Mouse (Mus musculus) brown adipose tissue, adult 24 weeks (tissue): ENCODE measurements around the gene Armc2. TPM values are rescaled to one million over a fixed set of nuclear protein-coding genes. Genes with fewer than 3 reads are reported as not detected.

Experiments used
- H3K27ac ChIP-seq: fragments of 200-500 bp; replicated peaks from 2 replicates; pipeline ENCODE4 v1.5.1; 2012; ENCODE audit warnings: low read depth, mild to moderate bottlenecking, low read length
- H3K4me1 ChIP-seq: fragments of 200-500 bp; 2 replicates; pipeline ENCODE4 v1.6.1; 2012; ENCODE audit warnings: low read length, mixed read lengths; ENCODE audit not compliant: control insufficient read depth, insufficient read depth, insufficient read length
- H3K4me3 ChIP-seq: fragments of 200-500 bp; 2 replicates; pipeline ENCODE4 v1.5.1; 2012; ENCODE audit warnings: low read depth, mild to moderate bottlenecking, low read length, moderate library complexity; ENCODE audit not compliant: insufficient read depth
- polyA plus RNA-seq: library from polyadenylated mRNA; stranded (reverse); fragments of >200 nt; gene quantifications from 2 replicates; pipeline ENCODE4 v1.2.4, GENCODE M21; 2012; ENCODE audit not compliant: missing spikeins, insufficient read depth, insufficient read length

Armc2 gene
- polyA plus RNA-seq, 1 experiment: not detected

DNA sequence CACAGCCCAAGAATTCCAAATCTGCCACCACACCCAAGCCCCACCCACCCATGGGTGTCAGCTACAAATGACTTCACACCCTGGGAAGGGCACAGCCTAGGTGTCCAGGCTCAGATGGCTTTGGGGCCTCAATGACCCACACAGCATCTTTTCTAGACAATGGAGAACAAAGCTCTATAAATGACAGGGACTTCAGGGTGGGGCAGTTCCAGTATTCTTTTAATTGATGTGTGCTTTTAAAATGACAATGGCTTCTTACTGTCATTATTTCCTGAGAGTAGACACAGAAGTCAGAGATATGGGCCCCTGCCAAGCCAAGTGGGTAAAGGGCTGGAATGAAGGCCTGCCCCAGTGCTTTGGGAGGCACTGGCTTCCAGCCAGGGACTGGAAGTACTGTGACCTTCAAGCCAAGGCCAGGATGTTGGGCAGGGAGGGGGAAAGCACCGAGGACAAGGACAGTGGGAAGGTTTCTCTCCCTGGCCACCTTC is 20.5 kb downstream of the Armc2 start:
- H3K27ac ChIP-seq: no peak overlapping the region
- H3K4me3 ChIP-seq: no peak overlapping the region
- H3K4me1 ChIP-seq: no peaks in the 10 kb centered on the region

DNA sequence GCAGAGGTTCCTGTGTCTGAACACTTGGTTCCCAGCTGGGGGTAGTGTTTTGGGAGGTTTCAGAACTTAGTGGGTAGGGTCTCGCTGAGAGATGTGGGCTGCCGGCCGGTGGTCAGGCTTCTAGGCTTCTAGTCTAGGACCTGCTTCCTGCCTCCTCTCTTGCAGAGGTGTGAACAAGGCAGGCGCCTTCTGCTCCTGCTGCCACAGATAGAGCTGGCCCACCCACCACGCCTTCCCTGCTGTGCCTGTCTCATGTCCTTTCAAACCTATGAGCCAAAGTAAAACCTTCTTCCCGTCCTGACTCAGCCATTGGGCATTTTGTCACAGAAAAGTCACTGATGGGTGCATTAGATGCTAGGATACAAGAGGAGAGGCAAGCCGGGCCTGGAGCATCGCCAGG is 22.1 kb downstream of the Armc2 start:
- Histone ChIP-seq H3K27ac (no peak overlapping the region), H3K4me3 (no peak overlapping the region)

DNA sequence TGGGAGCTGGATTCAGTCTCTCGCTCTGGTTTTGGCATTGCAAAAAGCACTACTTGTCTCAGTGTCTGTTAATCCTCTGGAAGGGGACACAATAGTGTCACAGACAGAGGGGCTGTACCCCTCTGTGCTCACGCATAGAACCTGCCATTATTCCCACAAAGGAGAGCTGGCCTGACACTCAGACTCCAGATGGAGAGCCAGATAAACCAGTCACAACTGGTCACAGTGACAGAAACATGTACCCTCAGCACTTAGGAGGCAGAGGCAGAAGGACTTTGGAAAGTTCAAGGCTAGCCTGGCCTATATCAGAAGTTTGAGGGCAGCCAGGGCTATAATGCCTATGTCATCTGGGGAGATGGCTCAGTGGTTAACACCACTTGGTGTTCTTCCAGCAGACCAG is 23.2 kb downstream of the Armc2 start:
- Histone ChIP-seq H3K4me1 (no peaks in the 10 kb centered on the region), H3K27ac (no peak overlapping the region), H3K4me3 (no peak overlapping the region)

More for the DNA sequence above, 22.1 kb downstream of the Armc2 start:
- H3K4me1 ChIP-seq: no peaks in the 10 kb centered on the region

DNA sequence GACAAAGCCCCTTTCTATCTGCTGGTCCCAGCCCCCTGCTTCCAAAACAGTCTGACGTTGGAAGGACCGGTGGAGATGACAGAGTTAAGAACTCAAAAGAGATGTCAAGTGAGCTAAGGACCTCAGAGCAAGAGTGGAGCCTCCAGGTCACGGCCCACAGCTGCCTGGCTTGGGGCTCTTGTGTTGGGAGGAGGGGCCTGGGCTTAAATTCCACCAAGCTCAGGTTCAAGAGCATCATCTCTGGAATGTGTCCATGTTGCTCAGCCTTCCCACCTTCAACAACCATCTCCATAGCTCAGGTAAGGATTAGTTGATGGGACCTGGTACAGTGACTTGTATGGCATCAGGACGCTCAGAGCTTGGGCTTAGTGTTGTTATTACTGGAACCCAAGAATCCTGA is 23.7 kb downstream of the Armc2 start:
- Histone ChIP-seq H3K27ac (no peak overlapping the region), H3K4me3 (no peak overlapping the region), H3K4me1 (no peaks in the 10 kb centered on the region)

DNA sequence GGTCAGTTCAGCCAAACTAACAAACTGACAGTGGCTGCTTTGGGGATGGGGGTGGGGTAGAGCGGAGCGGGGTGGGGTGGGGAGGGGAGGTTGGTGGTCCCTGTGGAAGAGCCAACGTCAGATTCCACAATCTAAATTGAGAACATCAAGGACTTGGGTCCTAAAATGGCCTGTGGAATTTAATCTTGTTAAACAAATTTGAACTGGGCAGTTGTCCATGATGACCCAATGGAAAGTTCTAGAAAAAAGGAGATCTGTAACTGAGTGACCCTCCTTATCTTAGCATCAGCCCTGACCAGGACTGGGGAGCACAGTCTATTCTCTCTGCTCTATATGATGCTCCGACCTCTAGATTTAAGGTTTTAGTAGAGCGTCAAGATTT is 26.2 kb downstream of the Armc2 start:
- H3K27ac ChIP-seq: no peak overlapping the region
- H3K4me3 ChIP-seq: no peak overlapping the region
- H3K4me1 ChIP-seq: no peaks in the 10 kb centered on the region

DNA sequence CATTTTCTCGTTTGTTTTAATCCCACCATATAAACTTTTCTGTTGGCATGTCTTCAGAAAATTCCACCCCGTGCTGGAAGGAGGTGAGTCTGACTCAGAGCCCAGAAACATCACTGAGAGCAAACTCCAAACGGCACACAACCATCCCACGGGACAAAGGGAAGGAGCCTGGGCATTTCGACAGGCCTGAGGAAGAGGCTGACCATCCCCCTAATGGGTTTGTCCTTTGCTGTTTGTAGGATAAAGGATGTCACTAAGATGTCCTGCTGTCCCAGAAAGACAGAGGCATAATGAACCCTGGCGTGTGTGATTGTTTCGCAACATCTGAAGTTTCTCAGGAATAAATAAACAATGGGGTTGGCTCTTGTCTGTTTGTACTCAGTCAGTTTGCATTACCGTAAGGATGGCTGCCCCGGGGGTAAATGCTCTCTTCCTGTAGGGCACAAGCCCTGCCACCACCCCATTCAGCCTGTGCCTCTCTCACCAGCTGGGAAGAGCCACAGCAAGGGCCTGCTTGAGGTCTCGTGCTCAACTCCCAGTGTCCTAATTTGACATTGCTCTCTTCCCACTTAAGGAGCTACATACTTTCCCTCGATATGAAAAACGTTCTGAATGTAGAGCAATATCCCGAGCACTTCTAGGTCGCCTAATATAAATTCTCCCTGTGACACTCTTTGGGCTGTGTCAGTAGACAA is 26.7 kb downstream of the Armc2 start:
- Histone ChIP-seq H3K4me1 (no peaks in the 10 kb centered on the region), H3K4me3 (no peak overlapping the region), H3K27ac (no peak overlapping the region)

DNA sequence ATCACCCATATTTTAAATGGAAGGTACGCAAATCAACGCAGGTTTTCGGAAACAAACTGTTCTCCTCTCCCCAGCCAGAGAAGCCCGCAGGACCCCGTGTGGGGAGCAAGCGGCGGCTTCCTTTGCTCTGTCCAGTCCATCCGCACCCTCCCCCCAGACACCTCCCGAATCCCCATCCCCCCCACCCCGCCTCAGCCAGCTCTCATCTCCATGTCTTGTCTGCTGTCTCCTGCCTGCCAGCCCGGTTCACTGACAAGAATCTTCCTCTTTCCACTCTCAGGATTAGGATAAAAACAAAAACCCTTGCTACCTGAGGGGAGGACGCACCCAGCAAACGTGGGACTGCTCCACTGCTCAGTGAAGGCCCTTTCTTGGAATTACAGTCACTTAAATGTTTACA is 27.3 kb downstream of the Armc2 start:
- H3K4me1 ChIP-seq: no peaks in the 10 kb centered on the region
- no peak overlapping the region for H3K27ac ChIP-seq
- no peak overlapping the region for H3K4me3 ChIP-seq

DNA sequence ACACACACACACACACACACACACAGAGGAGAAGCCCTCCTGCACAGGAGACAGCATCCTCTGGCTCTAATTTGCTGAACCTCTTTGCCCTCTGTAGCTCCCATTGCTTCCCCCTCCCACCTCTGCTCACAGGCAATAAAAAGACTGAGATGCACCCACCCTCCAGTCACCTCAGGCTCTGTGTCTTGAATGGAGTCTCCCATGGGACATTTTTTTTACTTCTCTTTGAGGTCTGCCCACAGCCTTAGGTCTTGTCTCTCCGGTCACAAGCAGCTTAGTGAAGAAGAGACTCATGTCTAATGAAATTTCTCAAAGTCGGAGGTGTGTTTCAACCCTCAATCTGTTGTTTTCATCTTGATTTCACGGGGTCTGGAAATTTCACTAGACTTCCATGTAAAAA is 29.3 kb downstream of the Armc2 start:
- no peaks in the 10 kb centered on the region for H3K4me1 ChIP-seq
- H3K27ac ChIP-seq: no peak overlapping the region
- no peak overlapping the region for H3K4me3 ChIP-seq

DNA sequence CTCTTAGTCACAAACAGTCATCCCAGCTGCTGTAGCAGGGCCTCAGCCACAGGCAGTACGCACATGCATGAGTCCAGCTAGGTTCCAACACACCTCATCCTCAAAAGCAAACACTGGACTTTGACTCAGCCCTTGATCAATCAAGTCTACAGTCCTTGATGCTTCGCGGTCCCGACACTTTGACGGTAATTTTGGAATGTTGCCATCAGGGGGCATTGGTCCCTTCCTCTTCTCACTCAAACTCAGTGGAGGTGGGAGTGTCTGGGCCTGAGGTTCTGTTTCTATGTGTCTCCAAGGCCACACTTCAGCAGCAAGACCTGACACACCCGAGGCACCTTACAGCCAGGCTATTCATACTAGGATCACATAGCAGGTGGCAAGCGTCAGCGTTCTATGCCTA is 32.1 kb downstream of the Armc2 start:
- Histone ChIP-seq H3K27ac (no peak overlapping the region), H3K4me1 (no peaks in the 10 kb centered on the region), H3K4me3 (no peak overlapping the region)

DNA sequence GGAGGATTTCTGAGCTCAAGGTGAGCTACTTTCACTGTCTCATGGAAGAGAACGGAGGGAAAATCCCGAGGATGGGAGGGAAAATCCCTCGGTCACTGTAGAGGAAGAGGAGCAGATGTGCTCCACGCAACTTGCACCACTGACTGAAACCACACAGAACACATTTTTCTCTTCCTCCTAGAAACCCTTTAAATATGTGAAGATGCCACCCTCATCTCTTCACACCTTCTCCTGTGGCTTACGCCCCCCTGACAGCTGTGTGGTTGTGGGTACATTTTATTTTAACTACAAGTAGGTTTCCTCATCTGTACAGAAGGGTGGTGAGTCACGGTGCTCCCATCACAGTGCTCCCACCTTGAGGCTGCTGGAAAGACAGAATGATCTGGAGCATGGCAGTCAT is 34.0 kb downstream of the Armc2 start:
- H3K4me3 ChIP-seq: no peak overlapping the region
- H3K27ac ChIP-seq: no peak overlapping the region
- H3K4me1 ChIP-seq: no peaks in the 10 kb centered on the region

DNA sequence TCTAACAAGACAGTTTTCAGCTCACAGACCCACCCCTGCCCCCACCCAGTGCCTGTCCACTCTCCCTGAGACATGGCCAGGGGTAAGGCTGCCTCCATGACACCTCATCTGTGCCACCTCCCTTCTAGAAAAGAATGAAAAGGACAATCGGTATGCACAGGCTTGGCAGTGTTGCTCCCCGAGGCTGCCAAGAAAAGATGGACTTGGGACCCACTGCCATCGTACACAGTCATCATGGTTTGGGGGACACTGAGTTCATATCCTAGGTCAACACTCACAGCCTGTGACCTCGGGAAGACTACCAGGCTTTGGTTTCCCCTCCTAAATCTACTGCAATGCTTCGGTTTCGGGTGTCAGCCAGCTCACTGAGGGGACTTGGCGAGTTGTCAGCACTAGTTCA is 35.4 kb downstream of the Armc2 start:
- H3K27ac ChIP-seq: no peak overlapping the region
- no peak overlapping the region for H3K4me3 ChIP-seq
- no peaks in the 10 kb centered on the region for H3K4me1 ChIP-seq

DNA sequence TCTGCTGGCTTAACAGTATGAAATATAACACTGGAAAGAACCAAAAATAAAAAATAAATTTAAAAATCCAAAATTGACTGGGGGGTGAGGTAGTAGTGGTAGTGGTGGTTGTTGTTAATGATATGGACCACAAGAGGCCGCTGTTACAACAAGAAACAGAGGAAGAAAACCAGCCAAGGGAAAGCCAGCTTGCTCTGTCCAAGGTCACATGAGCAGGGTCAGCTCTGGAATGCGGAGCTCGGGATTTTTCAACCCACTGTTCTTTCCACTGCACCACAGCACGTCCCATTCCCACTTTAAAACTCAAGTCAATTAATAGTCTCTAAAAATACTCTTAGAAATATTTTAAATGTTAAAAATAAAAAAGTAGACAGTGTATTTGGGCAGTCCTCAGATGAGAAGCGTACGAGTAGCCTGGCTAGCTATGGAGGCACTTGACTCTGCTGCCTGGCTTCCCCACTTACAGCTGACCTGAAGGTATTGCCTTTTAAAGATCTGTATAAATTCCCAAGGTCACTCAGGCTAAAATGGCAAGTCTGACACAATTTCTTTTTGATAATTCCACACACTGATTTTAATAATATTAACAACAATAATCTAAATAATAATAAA is 37.4 kb downstream of the Armc2 start:
- Histone ChIP-seq H3K27ac (no peak overlapping the region), H3K4me3 (no peak overlapping the region), H3K4me1 (no peaks in the 10 kb centered on the region)

DNA sequence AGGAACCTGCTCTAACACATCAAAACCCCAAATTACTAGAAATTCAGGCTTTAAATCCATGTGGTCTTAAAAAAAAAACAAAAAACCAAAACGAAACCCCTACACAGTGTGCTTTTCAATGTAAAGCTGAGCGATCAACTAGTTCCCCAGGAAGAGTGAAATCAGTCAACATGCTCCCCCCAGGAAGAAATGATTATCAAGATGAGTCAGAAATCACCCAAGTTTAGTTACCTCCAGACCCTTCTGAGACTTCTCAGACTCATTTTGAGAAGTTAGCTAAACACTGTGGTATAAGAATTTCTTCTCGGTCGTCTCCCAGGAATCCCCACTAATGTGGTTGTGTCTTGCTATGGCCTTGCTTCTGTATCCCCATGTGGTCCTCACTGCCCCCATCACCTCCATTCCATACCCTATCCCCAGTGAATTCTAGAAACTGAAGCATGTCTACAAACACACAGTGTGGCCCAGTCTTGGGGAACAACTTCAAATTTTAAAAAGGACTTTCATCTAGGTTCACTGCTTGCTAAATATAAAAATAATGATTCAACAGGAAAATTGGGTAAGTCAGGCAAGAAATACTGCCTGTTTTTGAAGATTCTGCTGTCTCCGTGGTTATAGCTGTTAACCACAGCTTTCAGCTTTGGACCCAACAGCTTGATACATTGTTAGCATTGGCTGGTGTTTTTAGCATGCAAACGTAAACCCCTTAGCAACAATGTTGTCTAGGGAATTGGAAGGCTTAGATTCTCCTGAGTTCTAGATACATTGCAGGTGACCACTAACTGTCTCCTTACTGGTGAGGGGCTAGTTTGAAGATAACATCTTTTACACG is 39.6 kb downstream of the Armc2 start:
- no peaks in the 10 kb centered on the region; the same call in 1 of the 2 replicates for H3K4me1 ChIP-seq
- peak overlapping the region; percentile 62 for H3K27ac ChIP-seq
- H3K4me3 ChIP-seq: no peak overlapping the region

DNA sequence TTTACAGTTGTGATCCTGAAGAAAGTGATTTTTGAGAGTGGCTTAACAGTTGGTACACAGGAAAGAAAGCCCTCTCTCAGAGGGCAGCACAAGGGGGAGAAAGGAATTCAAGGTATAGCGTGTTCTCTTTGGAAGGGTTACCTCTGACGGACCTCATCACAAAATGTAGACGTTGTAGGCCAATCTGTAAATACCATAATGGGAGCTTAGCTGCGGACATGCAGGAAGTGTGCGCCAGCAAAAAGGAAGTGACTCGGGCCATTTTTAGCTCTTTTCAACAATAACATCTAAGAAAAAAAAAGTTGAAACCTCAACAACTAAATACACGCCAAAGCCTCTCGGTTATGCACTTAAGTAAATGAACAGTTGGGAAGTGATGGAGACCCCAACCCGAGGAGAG is 45.6 kb downstream of the Armc2 start:
- H3K4me3 ChIP-seq: peak overlapping the region; percentile 16; the same call in 1 of the 2 replicates
- H3K27ac ChIP-seq: peak overlapping the region; percentile 76
- peaks cover 8% of the 10 kb centered on the region for H3K4me1 ChIP-seq

DNA sequence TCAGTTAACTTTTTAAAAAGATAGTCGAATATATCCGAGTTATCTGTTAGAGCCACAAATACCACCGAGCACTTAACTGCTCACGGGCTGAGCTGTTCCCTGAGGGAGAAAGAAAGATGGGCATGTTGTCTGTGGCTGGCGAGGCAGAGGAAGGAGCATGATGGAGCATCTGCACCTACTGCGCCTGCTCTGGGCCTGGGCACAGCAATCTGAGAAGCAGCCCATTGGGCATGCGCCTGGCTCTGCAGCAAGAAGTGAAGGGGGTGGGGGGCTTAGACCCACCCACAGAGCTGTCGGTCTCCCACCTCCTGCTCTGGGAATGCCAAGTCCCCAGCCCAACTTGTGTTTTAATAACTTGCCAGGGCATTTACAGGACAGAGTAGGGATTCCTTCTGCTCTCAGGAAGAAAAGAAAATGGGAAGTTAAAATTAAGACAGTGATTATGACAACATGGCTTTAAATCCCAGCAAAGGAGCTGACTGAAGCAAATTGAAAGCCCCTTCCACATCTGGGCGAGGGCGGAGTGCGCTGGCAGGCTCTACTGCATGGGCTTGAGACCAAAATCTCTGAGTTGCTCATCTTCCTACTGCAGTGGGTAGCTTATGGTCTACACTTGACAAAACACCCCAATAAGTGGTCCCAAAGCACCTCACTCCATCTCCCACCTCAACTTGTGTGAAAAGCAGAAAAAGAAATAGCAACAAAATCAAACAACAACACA is 50.2 kb downstream of the Armc2 start:
- peak overlapping the region; percentile 70 for H3K27ac ChIP-seq
- H3K4me3 ChIP-seq: no peak overlapping the region
- H3K4me1 ChIP-seq: peaks cover 3% of the 10 kb centered on the region
